Mouse (Mus musculus) frontal cortex, postnatal 25 days (tissue): ENCODE results near the gene Sptan1.
"Not testable (repeated sequence)": the region's sequence is repeated elsewhere in the genome, so short reads cannot be mapped to it uniquely, and the experiment has no call there.

ENCODE experiments used
- DNase-seq, 2 experiments: peaks; one replicate each; pipeline ENCODE4 v3.0.0; 2022; ENCODE audit warnings: low spot score in 2 of 2

Gene Sptan1

DNA sequence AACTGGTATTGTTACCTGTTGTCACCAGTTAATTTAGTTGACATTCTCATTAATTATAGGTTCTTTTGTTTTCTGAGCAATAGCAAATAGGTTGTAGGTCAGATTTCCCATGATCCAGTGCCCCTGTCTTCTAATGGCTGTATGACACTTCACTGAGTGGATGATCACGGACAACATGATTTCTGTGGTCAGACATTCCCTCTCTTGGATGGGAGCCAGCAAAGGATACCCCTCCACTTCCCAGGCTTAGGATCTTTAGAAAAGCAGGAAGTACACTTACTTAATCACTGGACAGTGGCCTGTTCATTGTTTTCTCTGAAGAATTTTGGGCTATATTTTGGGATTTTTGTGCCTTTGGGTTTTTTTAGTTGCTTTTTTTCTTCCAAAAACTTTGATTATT lies 43.7 kb downstream of the Sptan1 start:
- no peak for DNase-seq

GRCm38 (mm10) chr2:30010840-30011281 lies 45.5 kb downstream of the Sptan1 start:
- no peak for DNase-seq

DNA sequence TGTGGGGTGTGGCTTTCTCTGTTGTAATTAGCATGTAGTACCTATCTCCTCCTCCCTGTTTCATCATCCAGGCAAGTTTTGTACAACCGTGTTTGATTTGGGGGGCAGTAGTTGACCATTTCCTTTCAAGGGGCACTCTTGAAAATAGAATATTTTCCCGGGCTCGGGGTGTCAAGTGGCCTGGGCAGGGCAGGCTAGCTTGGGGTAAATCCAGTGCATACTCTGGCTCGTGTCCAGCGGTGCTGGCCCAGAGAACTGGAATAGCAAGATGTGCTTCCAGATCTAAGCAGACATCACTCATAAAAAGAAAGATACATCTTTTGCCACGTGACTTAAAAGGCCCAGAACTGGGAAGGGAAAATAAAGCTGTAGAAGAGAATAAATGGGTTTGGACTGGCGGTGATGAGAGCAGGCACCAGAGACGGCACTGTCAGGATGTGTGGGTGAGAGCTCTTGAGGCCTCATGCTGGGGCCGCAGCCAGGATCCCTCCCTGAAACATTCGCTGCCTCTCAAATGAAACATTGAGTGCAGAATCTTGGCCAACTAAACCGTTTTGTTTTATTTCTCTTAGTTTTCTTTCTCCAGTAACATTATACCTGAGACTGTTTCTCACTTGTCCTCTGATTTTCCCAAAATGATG lies 49.1 kb downstream of the Sptan1 start:
- DNase-seq = no peak

DNA sequence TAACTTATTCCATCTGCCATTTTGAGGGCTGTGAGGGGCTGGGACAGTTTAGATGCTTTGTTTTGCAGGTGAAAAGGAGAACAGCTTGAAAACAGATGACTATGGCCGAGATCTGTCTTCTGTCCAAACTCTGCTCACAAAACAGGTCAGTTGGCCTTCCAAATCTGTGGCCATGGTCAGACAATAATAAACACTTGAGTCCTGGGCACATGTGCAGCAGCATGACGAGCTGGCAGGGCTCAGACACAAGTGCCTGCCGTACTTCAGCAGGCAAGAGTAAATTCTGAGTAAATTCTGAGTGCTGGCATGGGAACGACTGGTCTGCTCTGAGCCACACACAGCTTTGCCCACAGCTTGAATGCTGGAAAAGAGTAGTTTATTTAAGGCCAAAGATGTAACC lies 60.1 kb downstream of the Sptan1 start:
- DNase-seq = no peak

DNA sequence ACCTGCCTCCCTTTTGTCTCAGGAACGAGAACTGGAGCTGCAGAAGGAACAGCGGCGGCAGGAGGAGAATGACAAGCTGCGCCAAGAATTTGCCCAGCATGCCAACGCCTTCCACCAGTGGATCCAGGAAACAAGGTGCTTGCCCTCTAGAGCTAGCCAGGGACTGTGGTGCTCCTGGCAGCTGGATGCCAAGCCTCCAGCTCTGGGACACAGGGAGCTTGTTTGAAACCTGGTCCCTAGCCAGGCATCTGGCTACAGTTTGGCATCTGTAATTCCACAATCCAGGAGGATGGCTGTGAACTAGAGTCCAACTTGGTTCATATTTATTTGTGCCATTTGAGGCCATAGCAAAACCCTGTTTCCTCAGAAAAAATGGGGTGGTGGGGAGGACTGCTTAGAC lies 61.6 kb downstream of the Sptan1 start:
- no peak for DNase-seq

DNA sequence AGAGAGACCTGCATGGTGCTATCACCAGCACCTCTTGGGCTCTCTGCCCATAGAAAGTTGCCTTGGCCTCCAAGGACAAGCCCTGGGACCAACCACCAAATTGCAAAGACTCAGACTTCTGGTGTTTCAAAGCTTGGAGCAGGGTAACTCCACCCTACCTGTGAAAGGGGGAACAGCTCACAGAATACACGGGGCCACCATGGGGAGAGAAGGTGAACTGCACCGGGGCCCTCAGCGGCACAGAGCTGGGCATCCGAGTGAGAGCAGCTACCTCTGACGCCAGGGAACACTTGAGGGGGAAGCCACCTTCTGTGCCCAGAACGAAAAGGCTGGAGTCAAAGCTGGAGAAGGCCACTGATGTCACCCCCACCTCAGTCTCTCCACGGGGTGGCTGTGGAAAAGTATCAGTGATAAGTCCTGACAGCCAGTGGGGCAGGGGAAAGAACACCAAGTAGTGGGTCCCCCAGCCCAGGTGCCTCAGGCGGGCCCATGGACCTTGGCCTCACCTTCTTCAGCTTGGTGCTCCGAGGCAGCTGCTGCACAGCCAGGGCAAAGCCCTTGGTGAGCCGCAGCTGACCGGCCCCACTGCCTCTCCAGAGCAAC lies 67.0 kb downstream of the Sptan1 start:
- DNase-seq = no peak

- DNase-seq = no peak
Observed at GRCm38 (mm10) chr2:30032957-30033356, 67.6 kb downstream of the Sptan1 start.

GRCm38 (mm10) chr2:30037762-30038161 lies 72.4 kb downstream of the Sptan1 start:
- DNase-seq = no peak

- no peak for DNase-seq
Observed at GRCm38 (mm10) chr2:30038370-30038769, 73.0 kb downstream of the Sptan1 start.

DNA sequence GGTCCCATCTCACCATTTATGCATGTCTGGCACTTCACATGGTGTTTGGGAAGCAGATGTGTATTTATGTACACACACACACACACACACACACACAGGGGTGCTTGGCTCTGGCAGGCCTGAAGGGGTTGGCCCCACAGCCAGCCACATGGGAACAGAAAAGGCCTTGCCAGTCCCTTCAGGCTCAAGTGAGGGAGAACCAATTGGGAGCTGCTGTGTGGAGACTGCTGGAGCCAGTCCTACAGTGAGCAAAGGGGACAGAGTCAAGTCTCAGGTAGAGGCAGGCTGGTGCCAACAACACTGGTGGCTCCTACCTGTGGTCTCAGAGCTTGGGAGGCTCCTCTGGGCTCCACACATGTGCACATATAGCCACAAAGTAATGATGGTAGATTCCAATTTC lies 74.3 kb downstream of the Sptan1 start:
- no peak for DNase-seq

- peak; percentile 55 to 59 for DNase-seq
Observed at GRCm38 (mm10) chr2:30042445-30042844, 77.1 kb downstream of the Sptan1 start.

DNA sequence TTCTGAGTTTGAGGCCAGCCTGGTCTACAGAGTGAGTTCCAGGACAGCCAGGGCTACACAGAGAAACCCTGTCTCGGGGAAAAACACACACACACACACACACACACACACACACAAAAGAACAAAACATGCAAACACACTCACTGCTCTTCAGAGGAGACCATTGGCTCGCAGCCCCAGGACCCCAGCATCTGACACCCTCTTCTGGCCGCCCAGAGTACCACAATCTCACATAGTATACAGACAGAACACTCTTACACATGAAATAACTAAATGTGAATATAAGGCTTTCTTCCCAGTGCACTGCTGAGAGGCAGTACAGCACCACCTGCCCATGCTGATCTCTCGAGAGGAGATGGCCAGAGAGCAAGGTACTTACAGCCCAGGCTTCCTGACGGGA lies 79.2 kb downstream of the Sptan1 start:
- DNase-seq = no peak

- no peak for DNase-seq
Observed at GRCm38 (mm10) chr2:30047127-30047526, 81.8 kb downstream of the Sptan1 start.

GRCm38 (mm10) chr2:30048101-30048501 lies 82.7 kb downstream of the Sptan1 start:
- DNase-seq = no peak

DNA sequence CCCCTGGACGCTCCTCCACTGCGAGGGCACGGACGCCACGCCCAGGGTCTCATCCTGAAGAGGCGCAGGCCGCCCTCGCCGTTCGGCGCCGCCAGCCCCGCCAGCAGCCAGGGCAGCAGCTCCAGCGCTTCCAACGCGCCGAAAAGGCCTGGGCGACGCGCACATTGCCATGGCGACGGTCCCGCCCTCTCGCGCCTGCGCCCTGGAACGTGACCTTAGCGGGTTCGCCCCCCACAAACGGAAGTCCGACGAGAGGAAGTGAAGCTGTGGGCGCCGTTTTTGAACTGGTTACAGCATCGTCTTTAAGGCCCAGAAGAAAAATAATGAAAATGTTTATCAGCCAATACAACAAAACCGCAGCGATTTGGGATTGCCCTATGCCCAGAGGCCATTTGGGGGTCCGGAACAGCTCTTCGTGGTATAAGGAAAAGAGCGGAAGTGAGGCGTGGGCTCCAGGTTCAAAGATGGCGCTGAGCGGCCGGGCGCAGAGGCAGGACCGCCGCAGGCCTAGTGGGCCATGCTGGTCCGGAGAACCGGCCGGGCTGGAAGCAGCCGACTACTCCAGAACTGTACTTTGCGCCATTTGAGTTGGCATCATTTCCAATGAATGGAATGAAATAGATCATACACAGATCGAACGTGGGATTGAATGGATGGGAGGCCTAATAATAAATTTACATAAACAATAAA lies 83.5 kb downstream of the Sptan1 start, which contains the start of gene Wdr34:
TSS of gene Wdr34 (minus strand) at position 183 of the 690 bp plus-strand sequence.
- DNase-seq = peak; percentile 97

DNA sequence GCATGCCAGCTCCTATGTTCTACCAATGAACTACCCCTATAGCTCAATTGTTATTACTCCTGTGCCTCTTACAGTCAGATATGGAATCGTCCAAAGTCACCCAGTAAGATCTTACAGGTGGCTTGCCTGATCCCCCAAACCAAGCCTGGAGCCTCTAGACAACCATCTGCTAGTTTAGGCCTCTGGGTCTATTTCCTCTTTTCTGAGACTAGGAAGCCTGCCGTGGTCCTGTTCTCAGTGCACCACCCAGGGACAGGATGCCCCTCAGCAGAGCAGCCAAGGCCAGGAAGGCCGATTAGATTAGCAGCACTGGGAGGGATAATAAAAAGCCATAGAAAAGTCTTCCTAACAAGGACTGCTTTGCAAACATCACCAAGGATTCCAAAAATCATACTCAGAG lies 84.5 kb downstream of the Sptan1 start:
- no peak for DNase-seq

DNA sequence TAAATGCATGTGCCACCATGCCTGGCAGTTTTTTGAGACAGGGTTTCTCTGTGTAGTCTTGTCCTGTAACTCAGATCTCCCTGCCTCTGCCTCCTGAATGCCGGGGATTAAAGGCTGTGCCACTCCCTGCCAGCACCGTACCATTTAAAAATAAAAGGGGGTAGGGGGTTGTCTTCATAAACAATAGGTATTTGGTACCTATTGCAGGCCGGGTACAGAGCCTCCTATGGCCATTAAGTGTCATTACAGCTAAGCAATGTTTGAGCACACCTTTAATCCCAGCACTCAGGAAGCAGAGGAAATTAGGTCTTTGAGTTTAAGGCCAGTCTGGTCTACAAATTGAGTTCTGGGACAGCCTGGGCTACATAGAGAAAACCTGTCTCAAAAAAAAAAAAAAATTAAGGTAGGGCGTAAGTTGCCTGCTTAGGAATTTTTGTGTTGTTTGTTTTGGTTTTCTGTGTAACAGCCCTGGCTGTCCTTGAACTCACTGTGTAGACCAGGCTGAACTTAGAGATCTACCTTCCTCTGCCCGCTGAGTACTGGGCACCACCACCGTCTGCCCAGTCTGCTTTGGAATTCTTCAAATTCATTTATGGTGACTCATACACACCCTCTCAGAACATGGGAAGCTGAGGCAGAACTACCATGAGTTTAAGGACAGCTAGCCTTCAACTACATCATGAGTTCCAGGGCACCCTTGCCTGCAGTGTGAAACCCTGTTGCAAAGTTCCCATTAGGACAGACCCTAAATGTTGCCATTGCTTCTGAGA lies 86.8 kb downstream of the Sptan1 start:
- no peak for DNase-seq

DNA sequence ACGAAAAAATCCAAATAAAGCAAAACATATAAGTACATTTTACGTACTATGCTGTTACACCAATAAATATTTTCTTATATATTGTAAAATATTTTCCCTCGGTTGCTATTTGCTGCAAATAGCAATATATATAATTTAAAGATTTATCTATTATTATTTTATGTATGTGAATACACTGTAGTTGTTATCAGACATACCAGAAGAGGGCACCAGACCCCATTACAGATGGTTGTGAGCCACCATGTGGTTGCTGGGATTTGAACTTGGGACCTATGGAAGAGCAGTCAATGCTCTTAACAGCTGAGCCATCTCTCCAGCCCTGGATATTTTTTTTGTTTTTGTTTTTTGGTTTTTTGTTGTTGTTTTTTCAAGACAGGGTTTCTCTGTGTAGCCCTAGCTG lies 90.0 kb downstream of the Sptan1 start:
- DNase-seq = not testable (repeated sequence)

DNA sequence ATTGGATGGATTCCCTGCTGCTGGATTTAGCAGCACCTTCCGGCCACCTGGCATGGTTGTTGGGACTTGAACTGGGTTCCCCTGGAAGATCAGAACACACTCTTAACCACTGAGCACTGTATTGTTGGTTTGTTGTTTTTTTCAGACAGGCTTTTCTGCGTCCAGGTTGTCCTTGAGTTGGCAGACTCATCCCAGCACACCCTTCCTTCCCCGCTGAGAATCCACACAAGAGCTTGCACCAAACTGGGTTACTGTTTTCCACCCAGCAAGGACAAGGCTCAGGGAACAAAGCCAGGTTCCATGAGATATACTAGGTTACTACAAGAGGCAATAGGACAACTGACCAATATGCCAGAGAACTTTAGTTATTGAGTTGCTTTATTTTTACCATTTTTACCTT lies 91.4 kb downstream of the Sptan1 start:
- no peak for DNase-seq

DNA sequence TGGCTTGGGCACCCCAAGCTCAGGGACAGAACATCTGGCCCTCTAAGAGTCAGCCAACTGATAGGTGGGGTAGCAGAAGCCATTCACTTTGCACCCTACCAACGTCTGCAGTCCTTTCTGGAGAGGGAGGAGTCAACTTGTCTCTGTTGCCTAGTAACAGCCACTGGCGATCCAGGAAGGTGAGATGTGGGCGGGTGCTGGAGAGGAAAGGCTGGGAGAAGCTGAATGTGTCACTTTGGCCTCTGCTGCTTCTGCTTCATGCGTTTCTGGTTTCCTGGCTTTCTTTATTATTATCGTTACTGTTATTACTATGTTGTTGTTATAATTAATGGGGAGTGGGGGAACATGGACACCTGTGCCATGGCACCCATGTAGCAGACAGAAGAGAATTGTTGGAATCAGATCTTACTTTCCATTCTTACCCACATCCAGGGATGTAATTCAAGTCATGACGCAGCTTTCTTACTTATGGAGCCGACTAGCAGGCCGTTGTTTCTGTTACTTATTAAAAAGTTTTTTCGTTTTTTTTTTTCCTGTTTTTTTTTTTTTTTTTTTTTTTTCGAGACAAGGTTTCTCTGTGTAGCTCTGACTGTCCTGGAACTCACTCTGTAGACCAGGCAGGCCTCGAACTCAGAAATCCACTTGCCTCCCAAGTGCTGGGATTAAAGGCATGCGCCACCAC lies 92.0 kb downstream of the Sptan1 start, which contains the start of gene Set:
TSS of gene Set (plus strand) at position 156 of the 682 bp plus-strand sequence.
- DNase-seq = no peak

- DNase-seq = no peak
Observed at GRCm38 (mm10) chr2:30058418-30058817, 93.1 kb downstream of the Sptan1 start.
